Mouse (Mus musculus): Measurements from ENCODE around the gene Vmn2r95.
"Not testable (repeated sequence)": the region's sequence is repeated elsewhere in the genome, so short reads cannot be mapped to it uniquely, and the experiment has no call there.

Vmn2r95 gene

DNA sequence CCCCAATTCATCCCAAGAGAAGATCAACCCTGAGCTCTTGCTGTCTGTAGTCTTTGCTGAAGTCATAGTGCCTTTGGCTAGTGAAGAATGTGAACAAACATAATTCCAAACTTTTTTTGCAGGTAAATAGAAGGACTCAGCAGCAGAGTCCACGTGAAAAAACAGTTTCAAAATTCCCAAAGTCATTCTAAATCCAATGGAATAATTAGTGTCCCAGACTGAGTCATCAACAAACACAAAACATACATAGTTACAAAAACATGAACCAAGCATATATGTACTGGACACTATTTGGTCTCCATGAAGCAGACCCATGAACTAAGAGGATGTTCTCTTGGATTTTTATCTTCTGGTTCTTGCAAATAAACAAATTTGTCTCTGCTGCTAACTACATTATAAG, at the start of gene Vmn2r95:
TSS of gene Vmn2r95 (plus strand) at position 301 of the 400 bp plus-strand sequence.
- no peak for DNase-seq

DNA sequence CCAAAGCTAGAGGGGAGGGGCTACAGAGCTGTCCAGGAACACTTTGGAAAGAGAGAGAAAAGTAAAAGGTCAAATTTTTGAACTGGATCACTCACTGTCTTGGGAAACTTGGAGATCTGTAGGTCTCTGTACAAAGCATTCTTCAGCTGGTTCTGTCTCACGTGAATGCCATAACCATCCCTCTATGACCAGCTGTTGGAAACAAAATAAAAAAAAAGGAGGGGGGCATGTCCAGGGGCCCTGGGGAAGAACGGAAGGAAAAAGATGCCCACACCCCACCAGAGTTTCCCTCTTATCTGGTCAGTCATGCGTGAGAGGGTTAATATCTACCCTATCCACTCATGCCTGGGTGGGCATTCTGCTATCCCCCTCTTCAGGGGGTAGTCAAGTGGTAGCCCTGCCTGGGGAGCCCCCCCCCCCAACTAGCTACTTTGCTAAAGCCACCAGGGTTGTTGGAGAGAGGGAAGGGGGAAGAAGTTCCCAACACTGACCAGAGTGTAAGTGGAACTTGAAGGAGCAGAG, 31.8 kb downstream of the Vmn2r95 start:
- DNase-seq = no peak

DNA sequence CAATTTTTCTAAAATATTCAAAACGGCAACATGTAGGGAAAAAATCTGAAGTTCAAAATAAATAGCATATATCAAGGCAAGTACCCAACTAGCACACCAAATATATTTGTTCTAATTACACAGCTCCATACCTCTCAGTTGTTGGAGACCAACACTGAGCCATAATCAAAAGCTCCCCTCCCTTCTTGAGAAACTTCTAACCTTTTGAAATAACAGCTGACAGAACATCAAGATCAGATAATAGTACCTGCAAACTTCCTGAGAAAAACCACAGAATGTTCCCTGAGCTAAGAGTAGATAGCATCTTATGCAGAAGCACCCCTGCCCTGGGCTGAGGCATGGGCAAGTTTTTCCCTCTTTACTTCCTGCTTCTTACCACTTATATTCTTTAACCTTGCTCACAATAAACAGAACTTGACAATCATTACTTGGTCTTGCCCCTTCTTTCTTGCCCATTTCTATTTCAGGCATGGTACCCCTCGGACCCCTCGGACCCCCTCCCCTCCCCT, 34.3 kb downstream of the Vmn2r95 start:
- DNase-seq = not testable (repeated sequence)

DNA sequence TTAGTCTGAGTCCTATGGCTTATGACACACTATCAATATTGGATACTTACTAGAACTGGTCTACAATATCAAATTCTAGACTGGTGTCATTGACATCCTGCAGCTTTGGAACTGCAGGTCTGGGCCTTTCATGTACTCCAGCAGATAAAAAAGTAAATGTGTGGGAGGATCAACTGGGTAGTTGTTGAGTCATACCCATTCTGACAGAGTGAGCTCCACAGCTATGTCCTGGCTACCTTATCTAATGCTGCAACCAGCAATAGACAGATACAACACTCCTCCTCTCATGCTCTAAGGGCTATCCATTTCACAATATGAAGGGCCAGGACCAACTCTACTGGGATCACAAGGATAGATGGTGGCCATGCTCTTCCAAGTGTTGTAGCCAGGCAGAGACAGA, 38.8 kb downstream of the Vmn2r95 start:
- no peak for DNase-seq

DNA sequence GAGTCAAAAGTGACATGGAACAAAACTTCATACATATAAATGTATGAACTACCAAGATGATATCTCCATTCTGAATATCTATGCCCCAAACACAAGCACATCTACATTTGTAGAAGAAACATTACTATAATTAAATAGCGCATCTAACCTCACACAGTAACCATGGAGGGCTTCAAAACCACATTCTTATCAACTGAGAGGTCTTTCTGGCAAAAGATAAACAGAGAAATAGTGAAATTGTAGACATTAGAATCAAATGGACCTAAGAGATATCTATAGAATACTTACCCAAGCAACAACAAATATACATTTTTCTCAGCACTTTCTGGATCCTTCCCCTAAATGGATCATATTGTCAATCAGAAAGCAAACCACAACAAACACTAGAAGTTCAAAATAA, 56.0 kb downstream of the Vmn2r95 start:
- no peak for DNase-seq
